Mouse (Mus musculus): ENCODE data around the gene Tarbp2. TPM values are rescaled to one million over a fixed set of nuclear protein-coding genes. Genes with fewer than 3 reads are reported as not detected.
A peak's percentile ranks its signal among the peaks of the same experiment; 100 is the strongest.

The Tarbp2 gene
- total RNA-seq, 2 experiments from 2014 or later = 30.7 to 36.3 TPM

DNA sequence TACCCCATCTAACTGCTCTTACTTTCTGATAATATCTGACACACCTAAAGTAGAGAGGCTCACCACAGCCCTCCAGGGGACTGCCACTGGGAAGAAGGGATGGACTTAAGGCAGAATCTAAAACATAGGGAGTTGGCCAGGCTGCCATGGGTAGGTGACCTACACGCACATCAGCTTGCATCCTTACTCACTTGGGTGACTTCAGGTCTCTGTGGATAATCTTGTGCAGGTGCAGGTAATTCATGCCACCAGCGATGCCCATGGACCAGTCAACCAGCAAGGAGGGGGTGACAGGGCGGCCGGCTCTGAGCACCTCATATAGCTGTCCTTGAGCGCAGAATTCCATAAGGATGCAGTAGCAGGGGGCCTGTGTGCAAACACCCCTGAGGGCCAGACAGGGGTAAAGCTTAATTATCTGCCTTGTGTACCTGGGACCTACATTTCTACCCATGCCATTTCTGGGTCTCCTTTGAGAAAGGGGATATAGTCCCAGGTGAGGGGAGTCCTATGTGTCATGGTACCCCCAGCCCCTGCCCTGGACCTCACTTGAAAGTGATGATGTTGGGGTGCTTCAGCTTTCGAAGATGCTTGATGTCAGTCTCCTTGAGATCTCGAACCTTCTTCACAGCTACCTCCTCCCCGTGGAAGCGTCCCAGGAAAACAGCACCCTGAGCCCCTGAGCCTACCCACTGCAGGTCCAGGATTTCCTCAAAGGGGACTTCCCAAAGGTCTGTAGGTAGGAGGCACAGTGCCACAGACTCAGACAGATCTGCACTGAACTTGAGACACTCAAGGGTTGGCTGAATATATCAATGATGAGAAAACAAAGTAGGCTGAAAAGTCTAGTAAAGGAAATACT, 13.8 kb upstream of the Tarbp2 start:
- no peak for DNase-seq (ENCODE audit: low spot score in 2 of 2)
- intact Hi-C loops (cut with DNase I) = no loop called here

DNA sequence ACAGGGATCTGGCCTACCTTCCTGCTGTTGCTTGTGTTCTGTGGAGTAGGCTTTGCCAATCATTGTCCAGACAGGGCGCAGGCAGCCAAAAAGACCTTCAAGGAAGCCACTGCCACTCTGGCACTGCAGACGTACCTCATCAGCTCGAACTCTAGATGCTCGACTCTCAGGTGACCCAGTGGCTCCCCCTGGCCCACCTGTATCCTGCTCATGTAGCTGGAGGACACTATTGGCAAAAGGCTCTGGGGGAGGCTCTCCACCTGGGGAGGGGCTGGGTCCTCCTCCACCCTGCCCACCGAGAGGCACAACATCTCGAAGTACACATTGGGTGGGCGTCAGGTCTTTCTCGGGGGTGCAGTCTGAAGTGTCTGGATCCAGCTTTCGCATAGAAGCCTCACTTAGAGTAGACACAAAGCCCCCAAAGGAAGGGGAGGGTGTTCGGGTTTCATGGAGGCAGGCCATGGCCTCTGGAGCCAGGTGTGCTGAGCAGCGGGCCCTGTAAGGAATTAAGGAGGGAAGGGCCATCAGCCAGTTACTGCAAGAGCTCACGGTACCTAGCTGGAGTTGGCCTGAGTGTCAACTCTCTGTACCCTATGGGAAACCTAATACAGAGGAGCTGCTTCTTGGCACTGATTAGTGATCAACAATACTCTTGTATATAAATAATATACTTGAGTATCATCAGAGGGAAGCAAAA, 12.8 kb upstream of the Tarbp2 start:
- intact Hi-C loops (cut with DNase I) = no loop called here
- DNase-seq (ENCODE audit: low spot score in 2 of 2) = no peak

DNA sequence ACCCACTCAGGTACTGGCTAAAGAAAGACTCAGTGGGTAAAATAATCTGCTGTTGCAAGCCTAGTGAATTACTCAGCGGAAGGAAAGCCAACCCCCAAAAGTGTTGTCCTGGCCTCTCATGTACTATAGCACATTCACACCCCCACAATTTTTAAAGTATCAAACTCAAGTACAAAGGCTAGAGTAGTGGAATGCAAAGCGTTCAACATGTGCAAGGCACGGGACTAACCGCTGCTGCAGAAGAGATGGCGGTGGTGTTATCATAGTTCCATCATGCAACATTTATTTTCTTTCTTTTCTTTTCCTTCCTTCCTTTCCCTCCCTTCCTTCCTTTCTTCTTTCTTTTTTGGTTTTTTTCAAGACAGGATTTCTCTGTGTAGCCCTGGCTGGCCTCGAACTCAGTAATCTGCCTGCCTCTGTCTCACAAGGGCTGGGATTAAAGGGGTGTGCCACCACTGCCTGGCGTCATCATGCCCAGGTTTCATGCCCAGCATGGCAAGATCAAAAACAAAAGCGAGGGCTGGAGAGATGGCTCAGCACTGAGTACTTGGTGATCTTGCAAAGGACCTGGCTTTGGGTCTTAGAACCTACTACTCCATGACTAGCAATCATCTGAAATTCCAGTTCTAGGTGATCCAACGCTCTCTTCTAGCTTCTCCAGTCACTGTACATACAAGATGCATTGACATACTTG, 12.1 kb upstream of the Tarbp2 start:
- intact Hi-C loops (cut with DNase I) = no loop called here
- DNase-seq (ENCODE audit: low spot score in 2 of 2) = no peak

DNA sequence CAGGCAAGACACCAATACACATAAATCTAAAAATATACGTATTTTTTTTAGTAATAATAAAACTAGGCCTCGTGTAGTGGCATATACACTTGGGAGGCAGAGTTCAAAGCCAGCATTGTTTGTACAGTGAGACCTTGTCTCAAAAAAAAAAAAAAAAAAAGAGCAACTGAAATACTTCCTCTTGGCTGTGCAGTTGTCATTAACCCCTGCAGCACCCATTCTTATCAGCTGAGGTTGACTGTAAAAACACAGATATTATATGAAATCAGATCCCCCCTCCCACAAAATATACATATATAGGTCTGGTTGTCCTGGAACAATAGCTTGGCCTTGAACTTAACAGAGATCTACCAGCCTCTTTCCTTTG, 11.5 kb upstream of the Tarbp2 start:
- intact Hi-C loops (cut with DNase I) = no loop called here
- no peak for DNase-seq (ENCODE audit: low spot score in 2 of 2)

DNA sequence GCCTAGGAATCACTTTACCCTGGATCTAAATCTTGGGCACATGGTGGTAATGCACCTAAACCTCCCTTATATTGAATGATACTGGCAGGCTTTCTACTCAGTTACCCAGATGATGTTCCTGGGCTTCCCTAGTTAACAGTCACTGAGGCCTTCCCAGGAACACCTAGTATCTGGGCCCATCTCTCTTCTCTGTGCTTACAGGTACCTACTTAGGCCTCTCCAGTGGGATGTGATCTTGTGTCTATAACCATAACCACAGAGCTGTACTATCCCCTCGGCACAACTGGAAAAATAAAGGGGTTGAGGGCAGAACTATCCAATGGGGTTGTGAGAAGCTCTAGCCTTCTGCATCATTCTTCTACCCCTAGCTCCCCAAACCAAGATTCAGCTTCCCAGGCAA, 11.1 kb upstream of the Tarbp2 start:
- no peak for DNase-seq (ENCODE audit: low spot score in 2 of 2)
- intact Hi-C loops (cut with DNase I) = no loop called here

DNA sequence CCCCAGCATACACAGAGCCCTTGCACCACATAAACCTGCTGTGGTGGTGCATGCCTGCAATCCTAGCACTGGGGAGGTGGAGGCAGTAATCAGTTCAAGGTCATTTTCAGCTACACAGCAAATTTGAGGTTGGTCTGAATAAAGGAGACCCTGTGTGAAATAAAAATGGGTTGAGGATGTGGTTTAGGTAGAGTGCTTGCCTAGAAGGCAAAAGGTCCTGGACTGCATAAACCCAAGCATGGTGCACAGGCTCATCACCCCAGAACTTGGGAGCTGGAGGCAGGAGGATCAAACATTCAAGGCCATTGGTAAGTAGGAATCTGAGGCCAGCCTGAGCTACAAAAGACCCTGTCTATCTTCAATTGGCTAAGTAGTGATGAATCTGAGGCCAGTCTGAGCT, 10.4 kb upstream of the Tarbp2 start:
- intact Hi-C loops (cut with DNase I) = no loop called here
- DNase-seq (ENCODE audit: low spot score in 2 of 2) = no peak

DNA sequence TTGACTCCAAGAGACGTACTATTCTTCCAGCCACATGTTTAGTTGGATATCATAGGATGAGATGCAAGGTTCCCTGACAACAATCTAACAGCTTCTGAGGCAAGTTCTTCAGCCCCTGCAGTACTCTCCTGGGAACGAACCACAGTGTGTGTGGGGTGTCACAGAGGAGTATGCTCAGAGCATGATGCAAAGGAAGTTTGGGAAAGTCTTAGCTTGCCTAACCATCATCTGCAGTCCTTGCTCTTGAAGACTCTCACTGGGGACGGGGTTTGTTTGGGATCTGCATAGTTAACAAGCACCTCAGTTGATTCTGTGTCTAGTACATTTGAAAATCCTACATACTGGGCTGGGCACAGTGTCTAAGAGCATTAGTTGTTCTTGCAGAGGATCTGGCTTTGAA, 9.7 kb upstream of the Tarbp2 start:
- DNase-seq (ENCODE audit: low spot score in 2 of 2) = no peak

DNA sequence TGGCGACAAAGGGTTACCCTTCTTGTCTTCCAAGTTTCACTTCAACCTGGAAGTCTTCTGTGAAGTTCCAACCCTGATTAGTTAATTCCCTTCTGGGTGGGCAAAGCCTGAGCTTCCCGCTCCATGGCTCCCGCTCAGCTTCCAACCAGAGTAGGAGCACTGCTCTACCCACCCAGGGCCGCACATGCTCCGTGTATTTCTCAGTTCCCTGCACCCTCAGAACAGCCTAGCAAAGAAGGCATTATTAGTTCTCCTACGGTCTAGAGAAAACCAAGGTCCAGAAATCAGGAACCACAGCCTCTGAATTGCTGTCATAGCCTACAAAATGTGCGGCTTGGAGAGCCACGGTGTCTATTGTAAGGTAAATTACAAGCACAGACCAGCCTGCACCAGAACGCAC, 7.9 kb upstream of the Tarbp2 start:
- intact Hi-C loops (cut with DNase I) = no loop called here
- peak in 1 of 2 experiments; percentile 34 for DNase-seq (ENCODE audit: low spot score in 2 of 2)

More for the DNA sequence above, 9.7 kb upstream of the Tarbp2 start:
- intact Hi-C loops (cut with DNase I) = no loop called here

DNA sequence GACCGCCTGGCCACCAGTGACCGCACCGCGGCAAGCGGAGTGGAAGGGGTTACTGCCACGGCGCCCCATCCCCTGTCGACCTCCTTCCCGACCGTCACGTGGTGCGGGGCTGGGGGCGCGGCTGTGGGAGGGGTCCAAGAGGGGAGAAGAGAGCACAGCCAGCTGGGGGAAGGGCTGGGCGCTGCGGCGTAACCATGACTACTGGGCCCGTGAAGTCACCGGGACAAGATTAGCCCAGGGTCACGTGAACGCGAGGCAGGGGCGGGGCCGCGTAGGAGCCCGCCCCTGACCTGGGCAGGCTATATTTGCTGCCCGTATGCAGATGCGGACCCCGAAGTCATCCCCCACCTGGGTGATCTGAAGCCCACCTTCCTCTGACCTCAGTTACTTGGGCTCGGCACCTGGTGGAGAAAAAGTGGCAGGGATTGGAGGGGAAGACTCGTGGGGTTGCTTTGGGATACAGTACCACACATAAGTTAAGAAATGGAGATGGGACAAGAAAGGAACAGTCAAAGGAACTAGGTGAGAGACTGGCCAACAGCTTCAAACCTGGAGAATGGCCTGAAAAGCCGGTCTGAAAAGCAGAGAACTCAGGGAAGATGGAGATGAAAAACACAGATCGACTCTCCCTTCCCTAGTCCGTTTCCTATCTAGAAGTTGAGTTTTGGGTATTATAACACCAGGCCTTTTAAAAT, 7.3 kb upstream of the Tarbp2 start:
- intact Hi-C loops (cut with DNase I) = no loop called here
- peak; percentile 84 to 87 for DNase-seq (ENCODE audit: low spot score in 2 of 2)

DNA sequence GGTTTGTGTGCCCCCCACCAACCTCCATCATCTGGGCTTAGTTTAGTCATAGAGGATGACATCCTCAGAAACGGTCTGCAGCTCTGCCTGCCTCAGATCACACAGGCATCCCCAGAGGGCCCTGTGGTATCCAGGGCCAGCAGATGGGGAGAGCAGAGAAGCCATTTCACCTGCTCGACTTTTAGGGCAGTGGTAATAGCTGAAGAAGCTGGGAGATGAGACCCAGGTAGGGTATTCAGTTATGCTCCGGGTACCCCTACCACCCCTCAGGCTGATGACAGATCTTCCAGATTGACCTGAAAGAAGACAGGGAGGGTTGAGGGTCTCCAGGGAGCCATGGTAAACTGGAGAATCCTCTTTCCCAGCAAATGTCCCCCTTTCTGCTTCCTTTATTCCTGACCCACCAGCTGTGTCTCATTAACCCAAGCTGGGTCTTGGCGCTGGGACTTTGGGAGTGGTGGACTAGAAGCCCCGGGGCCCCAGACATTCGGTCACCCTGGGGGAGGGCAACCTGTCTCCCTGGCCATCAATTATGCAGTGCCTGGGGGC, 6.6 kb upstream of the Tarbp2 start:
- no peak for DNase-seq (ENCODE audit: low spot score in 2 of 2)
- intact Hi-C loops (cut with DNase I) = no loop called here

DNA sequence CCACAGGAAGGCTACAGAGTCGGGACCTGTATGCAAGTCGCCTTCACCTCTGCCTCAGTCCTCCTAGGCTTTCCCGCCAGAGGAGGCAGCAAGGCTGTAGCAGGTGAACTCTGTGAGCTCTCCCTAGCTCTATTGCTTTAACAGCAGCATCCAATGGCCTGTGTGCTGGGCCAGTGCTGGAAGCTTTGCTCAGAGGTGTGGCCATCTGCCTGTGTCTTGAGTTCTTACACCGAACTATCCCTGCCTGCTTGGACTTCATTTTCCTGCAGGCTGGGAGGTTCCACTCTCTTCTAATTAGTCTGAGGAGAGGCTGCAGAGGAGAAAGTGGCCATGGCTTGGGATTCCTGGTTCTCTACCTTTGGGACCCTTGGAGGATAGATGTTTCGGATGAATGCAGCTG, 6.0 kb upstream of the Tarbp2 start:
- DNase-seq (ENCODE audit: low spot score in 2 of 2) = peak in 1 of 2 experiments; percentile 12
- intact Hi-C loops (cut with DNase I) = no loop called here

DNA sequence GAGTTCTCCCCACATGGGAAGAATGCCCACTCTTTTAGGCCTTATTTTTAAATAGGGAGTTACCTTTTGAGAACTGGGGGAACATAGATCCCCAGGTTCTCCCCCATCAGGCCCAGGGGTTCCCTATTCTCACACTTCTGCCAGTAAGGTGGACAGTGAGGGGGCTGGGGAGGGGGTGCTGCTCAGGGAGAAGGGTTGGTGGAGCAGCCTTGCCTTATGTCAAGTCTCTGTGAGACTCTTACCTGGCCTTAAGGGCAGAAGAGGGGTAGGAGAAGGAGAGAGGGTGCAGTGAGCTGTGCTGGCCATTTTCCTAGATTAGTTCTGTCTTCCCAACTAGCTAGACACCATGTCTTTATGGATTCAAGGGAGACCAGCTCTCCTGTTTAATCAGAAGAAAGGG, 5.5 kb upstream of the Tarbp2 start:
- intact Hi-C loops (cut with DNase I) = no loop called here
- no peak for DNase-seq (ENCODE audit: low spot score in 2 of 2)

DNA sequence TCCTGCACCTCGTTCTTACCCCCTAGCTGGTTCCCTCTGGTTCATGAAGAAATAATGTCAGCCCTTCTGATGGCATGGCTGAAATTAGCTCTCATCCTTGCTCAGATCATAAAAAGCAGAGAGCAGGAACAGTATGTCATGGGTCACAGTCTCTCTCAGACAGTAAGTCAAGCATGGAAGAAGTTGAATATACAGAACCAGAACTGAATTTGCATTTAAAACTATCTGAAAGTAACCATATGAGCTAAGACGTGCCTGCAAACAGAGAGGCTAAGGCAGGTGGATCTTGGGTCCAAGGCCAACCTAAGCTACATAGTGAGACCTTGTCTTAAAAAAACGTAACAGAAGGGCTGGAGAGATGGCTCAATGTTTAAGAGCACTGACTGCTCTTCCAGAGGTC, 5.0 kb upstream of the Tarbp2 start:
- intact Hi-C loops (cut with DNase I) = no loop called here
- DNase-seq (ENCODE audit: low spot score in 2 of 2) = no peak

DNA sequence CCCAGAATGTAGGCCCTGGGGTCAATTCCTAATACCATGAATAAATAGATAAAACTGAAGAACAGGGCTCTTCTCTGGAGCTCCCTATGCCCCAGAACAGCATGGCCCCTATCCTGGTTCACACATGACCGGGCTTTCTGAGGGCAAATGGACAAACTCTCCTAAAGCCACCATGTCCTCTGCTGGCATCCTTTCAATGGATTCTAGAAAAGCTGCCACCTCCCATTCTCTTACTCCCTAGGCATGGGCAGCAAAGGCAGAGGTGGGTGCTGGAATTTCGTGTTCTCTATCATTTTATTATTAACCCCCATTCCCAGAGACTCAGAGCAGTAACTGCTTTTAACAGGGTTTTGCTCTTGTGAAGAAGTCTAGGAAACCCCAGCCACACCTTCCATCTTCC, 2.7 kb upstream of the Tarbp2 start:
- DNase-seq (ENCODE audit: low spot score in 2 of 2) = no peak
- intact Hi-C loops (cut with DNase I) = no loop called here

DNA sequence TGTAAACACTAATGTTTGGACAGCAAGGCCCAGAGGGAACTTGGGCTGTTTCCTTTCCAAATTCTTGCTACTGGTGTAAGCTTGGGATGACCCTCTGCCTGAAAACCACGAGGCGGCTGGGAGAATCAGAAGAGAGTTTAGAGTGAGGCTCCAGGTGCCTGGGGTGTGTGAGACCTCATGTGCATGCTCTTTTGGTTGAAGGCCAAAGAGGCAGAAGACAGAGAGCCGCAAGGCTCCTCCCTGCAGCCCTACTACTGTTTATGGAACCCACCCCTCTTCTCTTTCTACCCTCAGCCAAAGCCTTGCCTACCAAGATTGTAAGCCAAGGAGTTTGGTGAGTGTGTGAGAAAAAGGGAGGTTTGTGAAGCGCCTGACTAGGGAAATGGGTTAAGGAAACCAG, 2.2 kb upstream of the Tarbp2 start:
- intact Hi-C loops (cut with DNase I) = no loop called here
- DNase-seq (ENCODE audit: low spot score in 2 of 2) = no peak

DNA sequence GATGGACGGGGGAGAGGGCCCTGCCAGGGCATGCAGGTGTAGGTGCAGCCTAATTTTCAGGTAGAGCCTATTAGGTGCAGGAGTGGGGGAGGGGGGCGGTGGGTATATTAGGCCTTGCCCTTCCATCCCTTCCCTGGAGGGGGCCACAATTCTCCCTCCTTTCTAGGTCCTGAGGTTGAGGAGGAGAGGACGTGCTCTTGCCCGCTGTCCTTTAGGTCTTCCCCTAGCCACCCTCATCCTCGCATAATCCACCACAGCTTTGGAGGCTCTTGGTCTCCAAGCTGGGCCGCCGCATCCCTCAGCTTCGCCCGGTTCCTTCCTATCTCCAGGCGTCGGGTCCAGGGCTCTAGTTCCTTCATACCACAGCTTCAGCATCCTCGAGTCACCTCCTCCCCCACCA, 1.7 kb upstream of the Tarbp2 start:
- peak in 1 of 2 experiments; percentile 42 for DNase-seq (ENCODE audit: low spot score in 2 of 2)
- intact Hi-C loops (cut with DNase I) = no loop called here

DNA sequence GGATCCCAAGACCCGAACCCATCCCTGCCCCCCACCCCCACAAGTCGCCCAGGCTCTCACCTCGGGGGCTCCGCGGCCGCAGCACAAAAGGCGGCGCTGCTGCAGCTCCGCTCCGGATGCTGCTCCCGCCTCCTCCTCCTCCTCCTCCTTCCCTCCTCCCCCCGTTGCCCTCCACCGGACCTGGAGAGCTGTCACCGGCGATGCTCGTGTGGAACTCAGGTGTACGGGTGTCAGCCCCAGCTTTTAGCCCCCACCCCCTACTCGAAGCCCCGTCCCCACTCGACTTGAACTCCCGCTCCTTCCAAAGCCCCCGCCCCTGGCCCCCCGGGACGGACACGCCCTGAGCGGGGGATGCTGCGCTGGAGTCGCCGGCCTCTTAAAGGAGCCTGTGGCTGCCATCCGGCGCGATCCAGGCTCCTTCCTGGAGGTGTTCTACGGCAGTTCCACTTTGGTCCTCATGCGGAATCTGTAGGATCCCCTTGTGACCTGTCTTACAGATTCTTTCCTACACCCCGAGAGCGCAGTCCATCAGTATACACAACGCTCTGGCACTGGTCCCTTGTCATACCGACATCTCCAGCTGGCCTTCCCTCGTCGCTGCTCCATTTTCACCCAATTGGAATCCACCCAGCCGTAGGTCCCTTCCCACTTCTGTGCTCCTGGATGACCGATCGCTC, 1.1 kb upstream of the Tarbp2 start, which contains the start of gene Map3k12:
Gene Map3k12, minus strand, starts transcription at position 337 of the 677 bp plus-strand sequence.
- peak; percentile 84 to 86 for DNase-seq (ENCODE audit: low spot score in 2 of 2)
- intact Hi-C loops (cut with DNase I) = no loop called here

DNA sequence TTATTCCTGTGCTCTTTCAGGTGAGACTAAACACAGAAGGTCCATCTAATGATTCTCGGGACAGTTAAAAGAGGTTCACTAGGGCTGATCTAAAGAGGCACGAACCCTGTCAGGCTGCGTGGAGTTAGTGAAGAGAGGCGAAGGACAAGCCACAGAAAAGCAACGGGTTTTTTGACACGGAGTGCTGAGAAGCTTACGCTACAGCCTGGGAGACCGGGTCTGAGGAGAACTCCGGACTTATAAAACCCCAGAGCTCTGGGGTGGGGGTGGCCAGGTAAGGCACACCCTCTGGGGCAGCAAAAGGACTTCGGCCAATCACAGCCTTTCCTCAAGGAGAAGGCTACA, 389 bp upstream of the Tarbp2 start:
- intact Hi-C loops (cut with DNase I) = no loop called here
- no peak for DNase-seq (ENCODE audit: low spot score in 2 of 2)

DNA sequence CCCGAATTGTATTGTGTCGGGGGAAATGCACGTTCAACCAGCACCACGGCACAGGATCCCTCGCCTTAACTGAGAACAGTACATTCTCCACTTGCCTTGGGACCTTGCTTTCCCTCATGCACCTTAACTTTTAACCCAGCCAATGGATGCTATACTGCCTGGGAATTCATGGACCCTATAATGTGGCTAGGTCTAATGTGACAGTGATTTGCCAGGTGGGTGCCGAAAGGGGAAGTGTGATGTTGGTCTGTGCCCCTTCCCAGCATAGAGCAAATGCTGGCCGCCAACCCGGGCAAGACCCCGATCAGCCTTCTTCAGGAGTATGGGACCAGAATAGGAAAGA, 838 bp downstream of the Tarbp2 start:
- DNase-seq (ENCODE audit: low spot score in 2 of 2) = no peak
- intact Hi-C loops (cut with DNase I) = loop anchor here (1.0 to 2.0 kb wide), 2 partner anchors 49 to 68 kb away; partner anchors contain the start of gene Pcbp2
